Mouse (Mus musculus) stomach, postnatal 0 days (tissue): ENCODE data around the gene Aldoc.

Experiments
- CTCF ChIP-seq: IDR thresholded peaks from 2 replicates; pipeline ENCODE4 v1.5.1; 2016; ENCODE audit warnings: antibody characterized with exemption, low read depth, mild to moderate bottlenecking, moderate library complexity
- EP300 ChIP-seq: optimal IDR thresholded peaks from 2 replicates; pipeline ENCODE3; 2016; ENCODE audit warnings: antibody characterized with exemption

DNA sequence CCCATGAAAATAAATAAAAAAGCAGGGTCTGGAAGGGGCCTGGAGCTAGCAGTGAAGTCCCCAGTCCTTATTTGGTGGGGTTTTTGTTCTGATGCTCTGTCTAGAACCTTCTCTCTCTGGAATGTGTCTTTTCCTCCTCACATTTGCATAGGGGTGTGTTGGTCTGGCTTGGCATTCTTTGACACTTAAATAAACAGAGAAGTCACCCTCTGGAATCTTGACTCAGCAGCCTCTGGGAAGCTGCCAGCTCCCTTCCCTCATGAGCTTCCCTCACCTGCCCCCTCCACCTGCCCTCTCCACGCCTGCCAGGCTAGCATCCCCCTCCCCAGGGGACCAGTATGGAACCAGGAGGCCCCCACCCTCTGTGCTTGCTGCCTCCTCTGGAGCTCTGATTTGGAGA is 47.6 kb downstream of the Aldoc start:
- TF ChIP-seq CTCF (no peak), EP300 (no peak)
